ENCODE assay signal across 34 mouse cellular contexts in the genomic region with DNA sequence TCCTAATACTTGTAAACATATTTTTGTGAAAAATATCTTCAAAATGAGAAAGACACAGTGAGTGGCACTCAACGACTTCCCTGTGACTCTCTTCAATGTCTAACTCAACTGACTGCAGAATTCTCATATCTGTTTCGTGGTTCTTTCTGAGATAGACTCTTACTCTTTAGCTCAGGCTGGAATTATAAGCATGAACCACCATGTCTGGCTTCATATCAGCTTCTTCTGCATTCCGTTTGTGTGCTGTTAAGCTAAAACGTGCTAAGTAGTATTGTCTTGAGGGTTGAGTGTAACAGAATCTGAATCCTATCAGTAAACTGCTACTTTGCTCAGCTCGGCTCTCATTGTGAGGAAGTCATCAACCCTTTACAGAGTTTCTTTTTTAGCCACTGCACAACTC.
"Had no signal": no experiment of that assay in that cellular context is flagged by ENCODE, and none has a peak within 500 bp of the region (broad histone marks: within the 10 kb centered on the region; RNA-seq: fewer than 3 reads in every experiment).

No protein-coding gene starts in this region.

- H3K9me3 ChIP-seq: heart, embryonic 10.5 days; heart, embryonic 12.5 days; heart, embryonic 13.5 days; heart, embryonic 15.5 days; hindbrain, embryonic 10.5 days; hindbrain, embryonic 12.5 days; hindbrain, embryonic 13.5 days; hindbrain, embryonic 15.5 days; intestine, embryonic 15.5 days; kidney, embryonic 15.5 days had no signal

- ATAC-seq: hindbrain, embryonic 16.5 days; hindbrain, postnatal 0 days; inflammation-experienced regulatory T-cells, adult 6 months; intestine, embryonic 15.5 days; intestine, embryonic 16.5 days; intestine, postnatal 0 days had no signal

- H3K36me3 ChIP-seq: intestine, embryonic 15.5 days had no signal

- DNase-seq: heart, postnatal 10 days; heart, postnatal 14 days; heart, postnatal 36 days; heart, postnatal 4 days; kidney, adult 11 months; kidney, adult 18-20 months; kidney, adult 2 months; kidney, adult 8-10 months; kidney, adult 9 months; kidney, postnatal 10 days; kidney, postnatal 14 days; kidney, postnatal 25 days; kidney, postnatal 36 days; kidney, postnatal 4 days; layer of hippocampus, adult 9-11 months; layer of hippocampus, postnatal 36 days had no signal

- H3K4me1 ChIP-seq: heart, embryonic 10.5 days; heart, embryonic 12.5 days; heart, embryonic 13.5 days; heart, embryonic 15.5 days; hindbrain, embryonic 10.5 days; hindbrain, embryonic 12.5 days; hindbrain, embryonic 13.5 days; hindbrain, embryonic 15.5 days; intestine, embryonic 15.5 days; kidney, embryonic 15.5 days had no signal

- H3K27me3 ChIP-seq: heart, embryonic 12.5 days; heart, embryonic 13.5 days; heart, embryonic 15.5 days; hindbrain, embryonic 12.5 days; hindbrain, embryonic 13.5 days; hindbrain, embryonic 15.5 days; intestine, embryonic 15.5 days; kidney, embryonic 15.5 days had no signal

- H3K9ac ChIP-seq: heart, embryonic 12.5 days; heart, embryonic 13.5 days; heart, embryonic 15.5 days; hindbrain, embryonic 12.5 days; hindbrain, embryonic 13.5 days; hindbrain, embryonic 14.5 days; hindbrain, embryonic 15.5 days; intestine, embryonic 15.5 days; kidney, embryonic 15.5 days had no signal

- H3K27ac ChIP-seq: heart, embryonic 10.5 days; heart, embryonic 13.5 days; heart, embryonic 15.5 days; hindbrain, embryonic 10.5 days; hindbrain, embryonic 12.5 days; hindbrain, embryonic 13.5 days; hindbrain, embryonic 14.5 days; hindbrain, embryonic 15.5 days; hindbrain, postnatal 0 days; intestine, embryonic 15.5 days; kidney, embryonic 15.5 days; kidney, postnatal 0 days; layer of hippocampus, adult 2 months had no signal

- H3K4me3 ChIP-seq: heart, embryonic 10.5 days; heart, embryonic 12.5 days; heart, embryonic 13.5 days; heart, embryonic 15.5 days; hindbrain, embryonic 10.5 days; hindbrain, embryonic 12.5 days; hindbrain, embryonic 13.5 days; hindbrain, embryonic 15.5 days; intestine, embryonic 15.5 days; kidney, embryonic 15.5 days; layer of hippocampus, adult 2 months had no signal
